Mouse (Mus musculus) intestine, postnatal 0 days (tissue): Measurements from ENCODE around the gene Whrn. TPM values are rescaled to one million over a fixed set of nuclear protein-coding genes. Genes with fewer than 3 reads are reported as not detected.

Source experiments
- ATAC-seq: fragments of 200-750 bp; cut with Nextera tagmentation; 2 replicates; pipeline ENCODE4 v1.8.0; 2017; ENCODE audit warnings: mild to moderate bottlenecking, moderate TSS enrichment, moderate library complexity
- H3K27ac ChIP-seq: fragments of 300-500 bp; sonication (generic); 2 replicates; pipeline ENCODE4 v1.5.1; 2014; ENCODE audit warnings: mild to moderate bottlenecking, low read depth, low read length, moderate library complexity
- H3K27me3 ChIP-seq: fragments of 300-500 bp; sonication (generic); replicated peaks from 2 replicates; pipeline ENCODE4 v1.6.1; 2014; ENCODE audit warnings: low read length, mixed read lengths; ENCODE audit not compliant: control insufficient read depth, insufficient read depth
- H3K36me3 ChIP-seq: fragments of 300-500 bp; sonication (generic); 2 replicates; pipeline ENCODE4 v1.6.1; 2014; ENCODE audit warnings: mild to moderate bottlenecking, moderate library complexity; ENCODE audit not compliant: control insufficient read depth, insufficient read depth
- H3K4me1 ChIP-seq: fragments of 300-500 bp; sonication (generic); replicated peaks from 2 replicates; pipeline ENCODE4 v1.6.1; 2014; ENCODE audit warnings: antibody characterized with exemption, low read length, mixed read lengths; ENCODE audit not compliant: control insufficient read depth, insufficient read depth
- H3K4me2 ChIP-seq: fragments of 300-500 bp; sonication (generic); replicated peaks from 2 replicates; pipeline ENCODE4 v1.6.1; 2014; ENCODE audit warnings: low read depth, mild to moderate bottlenecking, moderate library complexity
- H3K4me3 ChIP-seq: fragments of 300-500 bp; sonication (generic); 2 replicates; pipeline ENCODE4 v1.5.1; 2014; ENCODE audit warnings: low read depth, low read length
- H3K9ac ChIP-seq: fragments of 300-500 bp; sonication (generic); 2 replicates; pipeline ENCODE4 v1.6.1; 2014; ENCODE audit warnings: mild to moderate bottlenecking, low read depth, low read length
- H3K9me3 ChIP-seq: fragments of 300-500 bp; sonication (generic); 2 replicates; pipeline ENCODE4 v1.6.1; 2016; ENCODE audit warnings: mixed run types; ENCODE audit not compliant: control insufficient read depth
- CTCF ChIP-seq: sonication (generic); IDR thresholded peaks from 2 replicates; pipeline ENCODE4 v1.5.1; 2016; ENCODE audit warnings: low read depth, mild to moderate bottlenecking, control low read depth, antibody characterized with exemption, moderate library complexity
- WGBS: fragments of 180-500 bp; shearing (Covaris S2); extraction: QIAGEN DNeasy Blood & Tissue Kit; methylation state at CpG from one replicate; pipeline ENCODE4 v1.1.7; 2014; 5-methylcytosine and 5-hydroxymethylcytosine counted together
- polyA plus RNA-seq: library from polyadenylated mRNA; unstranded; fragments of >200 nt; fragmentation: Nextera tagmentation; extraction: Ambion mirVana; gene quantifications from 2 replicates; pipeline ENCODE4 v1.2.1, GENCODE M21; 2015

Gene Whrn
- polyA plus RNA-seq, 1 experiment from 2014 or later = 1.3 TPM

DNA sequence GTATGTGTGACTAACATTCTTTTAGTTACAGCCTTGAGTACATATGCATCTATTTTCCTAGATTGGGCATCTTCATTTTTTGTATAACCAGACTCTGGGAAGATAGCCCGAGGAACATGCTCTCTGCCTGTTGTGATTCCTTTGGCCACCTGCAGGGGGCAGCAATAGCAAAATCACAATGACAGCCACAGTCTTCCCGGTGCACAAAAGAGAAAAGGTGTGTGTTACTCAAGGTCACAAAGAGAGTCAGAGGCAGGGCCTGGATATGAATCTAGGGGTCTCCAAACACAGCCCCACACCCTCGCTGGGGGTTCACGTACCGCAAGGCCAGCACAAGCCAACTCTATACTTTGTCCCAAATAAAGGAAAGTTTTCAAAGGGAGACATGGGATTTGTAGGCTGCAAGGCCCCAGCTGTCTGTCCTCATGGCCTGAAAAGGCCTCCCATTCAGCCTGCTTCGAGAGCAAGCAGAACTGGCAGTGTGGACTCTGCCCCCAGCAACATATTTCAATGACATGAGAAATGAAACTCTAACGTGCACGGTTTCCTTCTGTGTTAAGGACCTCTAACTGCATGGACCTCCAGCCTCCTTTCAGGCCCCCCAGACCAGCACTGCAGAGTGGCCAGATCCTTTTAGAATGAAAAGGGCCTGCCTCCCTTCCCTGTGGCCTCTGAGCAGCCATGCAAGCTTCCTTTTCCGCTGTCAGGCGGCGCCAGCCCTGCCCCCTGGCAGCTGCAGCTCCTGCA is 15.5 kb downstream of the Whrn start:
- no peaks in the 10 kb centered on the region for H3K36me3 ChIP-seq
- TF ChIP-seq CTCF = peak; percentile 89
- no peaks in the 10 kb centered on the region for H3K9me3 ChIP-seq
- H3K27ac ChIP-seq = peak overlapping the region; percentile 76
- ATAC-seq = peak; percentile 84
- H3K4me3 ChIP-seq = no peak overlapping the region
- no peaks in the 10 kb centered on the region for H3K27me3 ChIP-seq
- WGBS = 23% methylated on average over 11 of the region's 11 CpGs
- no peaks in the 10 kb centered on the region; the same call in 1 of the 2 replicates for H3K4me1 ChIP-seq
- H3K9ac ChIP-seq = no peak overlapping the region
- H3K4me2 ChIP-seq = peak overlapping the region; percentile 56

DNA sequence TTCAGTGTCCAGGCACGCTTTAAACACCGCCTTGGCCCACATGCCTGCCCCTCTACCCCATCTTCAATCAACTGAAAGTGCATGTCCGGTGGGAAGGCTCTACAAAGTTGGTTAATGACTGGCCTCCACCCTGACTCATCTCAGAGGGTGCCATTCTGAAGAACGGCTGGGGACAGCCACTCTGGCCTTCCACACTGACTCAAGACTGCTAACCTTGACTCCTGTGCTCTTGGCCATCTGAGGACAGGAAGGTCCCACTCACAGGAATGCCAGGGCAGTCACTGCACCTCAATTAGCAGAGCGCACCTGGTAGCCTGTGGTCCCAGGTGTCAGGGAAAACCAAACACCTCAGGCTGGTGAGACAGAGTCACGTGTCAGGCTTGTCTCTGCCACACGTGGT is 17.8 kb downstream of the Whrn start:
- no peaks in the 10 kb centered on the region for H3K36me3 ChIP-seq
- no peak for ATAC-seq
- WGBS = 85% methylated on average over 7 of the region's 7 CpGs
- H3K27me3 ChIP-seq = no peaks in the 10 kb centered on the region
- H3K9ac ChIP-seq = no peak overlapping the region
- TF ChIP-seq CTCF = no peak
- H3K27ac ChIP-seq = no peak overlapping the region
- H3K4me3 ChIP-seq = no peak overlapping the region
- H3K4me1 ChIP-seq = no peaks in the 10 kb centered on the region
- no peak overlapping the region for H3K4me2 ChIP-seq
- no peaks in the 10 kb centered on the region for H3K9me3 ChIP-seq

DNA sequence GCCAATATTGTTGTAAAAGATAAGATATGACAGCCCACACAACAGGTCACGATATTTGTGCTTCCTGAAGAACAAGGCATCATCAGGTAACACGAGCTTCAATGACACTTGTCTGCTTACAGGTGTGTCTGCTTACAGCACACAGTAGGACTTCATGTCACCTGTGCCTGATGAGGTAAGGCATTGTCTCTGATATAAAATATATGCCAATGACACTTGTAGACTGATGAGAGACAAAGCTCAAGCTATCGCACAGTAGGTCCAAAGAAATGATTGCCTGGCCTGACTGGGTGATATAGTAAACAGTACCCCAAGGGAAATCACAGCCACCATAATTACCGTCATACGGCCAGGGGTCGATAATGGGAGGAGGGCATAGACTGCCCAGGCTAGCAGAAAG is 18.9 kb downstream of the Whrn start:
- H3K4me2 ChIP-seq = no peak overlapping the region
- no peak overlapping the region for H3K27ac ChIP-seq
- ATAC-seq = no peak

DNA sequence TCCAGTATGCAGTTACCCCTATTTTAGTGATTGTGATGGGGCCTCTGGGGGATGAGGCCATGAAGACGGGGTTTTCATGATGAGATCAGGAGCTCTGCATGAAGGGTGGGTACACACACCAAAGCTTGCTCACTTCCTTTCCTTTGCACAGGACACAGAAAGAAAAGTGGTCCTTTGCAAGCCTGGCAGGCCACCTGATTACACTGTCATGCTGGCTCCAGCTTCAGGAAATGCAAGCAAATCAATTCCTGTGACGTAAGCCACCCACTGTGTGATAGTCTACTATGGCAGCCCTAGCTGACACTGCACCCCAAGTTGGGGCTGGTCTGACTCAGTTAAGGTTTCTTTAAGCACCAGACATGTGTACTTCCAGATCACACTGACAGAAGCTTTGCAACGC is 20.6 kb downstream of the Whrn start:
- WGBS = 69% methylated on average over 3 of the region's 3 CpGs
- no peaks in the 10 kb centered on the region for H3K27me3 ChIP-seq
- H3K36me3 ChIP-seq = peaks cover 4% of the 10 kb centered on the region; the same call in 1 of the 2 replicates
- H3K4me1 ChIP-seq = no peaks in the 10 kb centered on the region
- H3K9ac ChIP-seq = no peak overlapping the region
- no peak overlapping the region for H3K4me2 ChIP-seq
- TF ChIP-seq CTCF = no peak
- H3K9me3 ChIP-seq = no peaks in the 10 kb centered on the region
- H3K27ac ChIP-seq = no peak overlapping the region
- ATAC-seq = no peak
- no peak overlapping the region for H3K4me3 ChIP-seq

More for the DNA sequence above, 18.9 kb downstream of the Whrn start:
- H3K36me3 ChIP-seq = no peaks in the 10 kb centered on the region; the same call in 1 of the 2 replicates
- H3K4me3 ChIP-seq = no peak overlapping the region
- H3K9me3 ChIP-seq = no peaks in the 10 kb centered on the region
- H3K4me1 ChIP-seq = no peaks in the 10 kb centered on the region
- H3K9ac ChIP-seq = no peak overlapping the region
- no peak for TF ChIP-seq CTCF
- 83% methylated on average over 6 of the region's 6 CpGs for WGBS
- H3K27me3 ChIP-seq = no peaks in the 10 kb centered on the region

DNA sequence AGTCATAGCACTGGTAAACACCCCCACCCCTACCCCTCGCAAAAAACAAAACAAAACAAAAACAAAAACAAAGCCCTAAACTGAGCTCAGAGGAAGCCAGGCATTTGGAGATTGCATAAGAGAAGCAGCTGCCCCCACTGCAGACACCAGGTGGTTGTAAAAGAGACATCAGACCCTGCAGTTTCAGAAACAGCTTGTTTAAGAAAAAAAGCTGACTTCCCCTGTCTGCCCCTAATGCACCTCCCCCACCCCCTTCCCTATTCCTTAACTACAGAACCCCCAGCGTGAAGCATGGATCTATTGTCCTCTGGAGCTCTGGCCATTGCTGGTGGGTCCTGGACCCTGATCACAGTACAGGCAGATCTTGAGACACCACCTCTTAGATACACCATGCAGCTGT is 21.4 kb downstream of the Whrn start:
- H3K9ac ChIP-seq = no peak overlapping the region
- 39% methylated on average over 2 of the region's 2 CpGs for WGBS
- H3K36me3 ChIP-seq = peaks cover 4% of the 10 kb centered on the region; the same call in 1 of the 2 replicates
- no peak for ATAC-seq
- no peak overlapping the region for H3K27ac ChIP-seq
- no peaks in the 10 kb centered on the region for H3K9me3 ChIP-seq
- H3K4me1 ChIP-seq = no peaks in the 10 kb centered on the region
- no peak overlapping the region for H3K4me2 ChIP-seq
- H3K4me3 ChIP-seq = no peak overlapping the region
- TF ChIP-seq CTCF = no peak
- no peaks in the 10 kb centered on the region for H3K27me3 ChIP-seq

DNA sequence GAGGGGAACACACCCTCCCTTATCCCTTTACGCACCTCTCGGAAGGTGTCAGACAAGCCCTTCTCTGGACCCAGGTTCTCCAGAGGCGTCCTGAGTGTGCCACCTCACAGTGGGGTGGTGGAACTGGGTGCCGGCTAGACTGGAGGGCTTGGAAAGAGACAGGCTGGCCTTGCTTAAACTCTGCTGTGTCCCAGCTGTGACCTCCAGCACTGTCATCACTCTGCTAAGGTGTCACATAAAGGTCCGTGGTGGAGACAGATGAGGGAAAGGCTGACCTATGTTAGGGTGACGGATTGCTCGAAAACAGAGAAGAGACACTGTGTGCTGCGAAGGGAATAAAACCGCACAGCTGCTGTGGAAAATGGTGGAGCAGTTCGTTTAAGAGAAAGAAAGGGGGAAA is 28.5 kb downstream of the Whrn start:
- no peak for ATAC-seq
- H3K27ac ChIP-seq = no peak overlapping the region
- no peak overlapping the region for H3K9ac ChIP-seq
- no peaks in the 10 kb centered on the region for H3K27me3 ChIP-seq
- H3K36me3 ChIP-seq = peaks cover 8% of the 10 kb centered on the region; the same call in 1 of the 2 replicates
- H3K4me3 ChIP-seq = no peak overlapping the region
- WGBS = 55% methylated on average over 10 of the region's 10 CpGs
- H3K9me3 ChIP-seq = no peaks in the 10 kb centered on the region
- H3K4me2 ChIP-seq = no peak overlapping the region
- TF ChIP-seq CTCF = no peak
- no peaks in the 10 kb centered on the region for H3K4me1 ChIP-seq
